Mouse (Mus musculus) heart, postnatal 0 days (tissue): ENCODE measurements around the gene Lyrm1. TPM values are rescaled to one million over a fixed set of nuclear protein-coding genes. Genes with fewer than 3 reads are reported as not detected.

Source experiments
- ATAC-seq: fragments of 200-750 bp; cut with Nextera tagmentation; 2 replicates; pipeline ENCODE4 v1.8.0; 2017; ENCODE audit warnings: low read depth, moderate number of reproducible peaks, moderate library complexity; ENCODE audit not compliant: insufficient read depth
- DNase-seq: peaks from one replicate; pipeline ENCODE4 v3.0.0-alpha.2; 2016; ENCODE audit warnings: low spot score
- H3K27ac ChIP-seq: fragments of 300-500 bp; sonication (generic); 2 replicates; pipeline ENCODE4 v1.5.1; 2014; ENCODE audit warnings: low read depth, mild to moderate bottlenecking
- H3K27me3 ChIP-seq: fragments of 300-500 bp; sonication (generic); 2 replicates; pipeline ENCODE4 v1.6.1; 2014; ENCODE audit warnings: low read length, mixed read lengths; ENCODE audit not compliant: control insufficient read depth, insufficient read depth
- H3K36me3 ChIP-seq: fragments of 300-500 bp; sonication (generic); replicated peaks from 2 replicates; pipeline ENCODE4 v1.6.1; 2014; ENCODE audit warnings: low read length, mixed read lengths; ENCODE audit not compliant: control insufficient read depth, insufficient read depth
- H3K4me1 ChIP-seq: fragments of 300-500 bp; sonication (generic); 2 replicates; pipeline ENCODE4 v1.6.1; 2014; ENCODE audit warnings: antibody characterized with exemption; ENCODE audit not compliant: control insufficient read depth, insufficient read depth
- H3K4me2 ChIP-seq: fragments of 300-500 bp; sonication (generic); 2 replicates; pipeline ENCODE4 v1.6.1; 2014; ENCODE audit warnings: low read depth, mild to moderate bottlenecking, low read length, moderate library complexity
- H3K4me3 ChIP-seq: fragments of 300-500 bp; sonication (generic); 2 replicates; pipeline ENCODE4 v1.5.1; 2014; ENCODE audit warnings: low read depth, low read length
- H3K9ac ChIP-seq: fragments of 300-500 bp; sonication (generic); replicated peaks from 2 replicates; pipeline ENCODE4 v1.6.1; 2014; ENCODE audit warnings: low read depth, low read length, mixed read lengths
- H3K9me3 ChIP-seq: fragments of 300-500 bp; sonication (generic); replicated peaks from 2 replicates; pipeline ENCODE4 v1.6.1; 2016; ENCODE audit warnings: low read length; ENCODE audit not compliant: control insufficient read depth
- CTCF ChIP-seq: IDR thresholded peaks from 2 replicates; pipeline ENCODE4 v1.5.1; 2016; ENCODE audit warnings: antibody characterized with exemption, control low read depth, low read depth
- EP300 ChIP-seq: IDR thresholded peaks from 2 replicates; pipeline ENCODE4 v1.6.1; 2016; ENCODE audit warnings: antibody characterized with exemption, low read depth
- WGBS: fragments of 180-500 bp; shearing (Covaris S2); extraction: QIAGEN DNeasy Blood & Tissue Kit; methylation state at CpG from one replicate; pipeline ENCODE4 v1.1.7; 2014; 5-methylcytosine and 5-hydroxymethylcytosine counted together
- polyA plus RNA-seq: library from polyadenylated mRNA; unstranded; fragments of >200 nt; fragmentation: Nextera tagmentation; extraction: Ambion mirVana; gene quantifications from 2 replicates; pipeline ENCODE4 v1.2.1, GENCODE M21; 2015
- total RNA-seq: library from RNA; depleted of rRNA; stranded (reverse); fragments of >200 nt; gene quantifications from 2 replicates; pipeline ENCODE4 v1.2.3, GENCODE M21; 2014; ENCODE audit warnings: low replicate concordance

Gene Lyrm1
- total and polyA plus RNA-seq, 2 experiments from 2014 or later, result 8.4 to 11.9 TPM

GRCm38 (mm10) chr7:119928783-119929440, 33.3 kb downstream of the Lyrm1 start:
- H3K4me1 ChIP-seq, result no peaks in the 10 kb centered on the region
- DNase-seq (no peak), ATAC-seq (no peak)
- no peak overlapping the region for H3K4me2 ChIP-seq
- whole genome bisulfite sequencing, result 35% methylated on average over 2 of the region's 2 CpGs
- H3K27me3 ChIP-seq, result no peaks in the 10 kb centered on the region
- no peak overlapping the region for H3K9ac ChIP-seq
- H3K36me3 ChIP-seq, result no peaks in the 10 kb centered on the region
- H3K27ac ChIP-seq, result no peak overlapping the region
- no peak for TF ChIP-seq EP300
- TF ChIP-seq CTCF, result no peak
- H3K9me3 ChIP-seq, result no peaks in the 10 kb centered on the region
- H3K4me3 ChIP-seq, result no peak overlapping the region

GRCm38 (mm10) chr7:119936321-119936720, 40.7 kb downstream of the Lyrm1 start:
- H3K27ac ChIP-seq, result no peak overlapping the region
- no peak for DNase-seq
- H3K4me3 ChIP-seq, result no peak overlapping the region
- no peak overlapping the region for H3K9ac ChIP-seq
- no peaks in the 10 kb centered on the region for H3K27me3 ChIP-seq
- H3K9me3 ChIP-seq, result no peaks in the 10 kb centered on the region
- H3K36me3 ChIP-seq, result no peaks in the 10 kb centered on the region
- no peak for TF ChIP-seq CTCF
- no peak for TF ChIP-seq EP300
- ATAC-seq, result no peak
- no peaks in the 10 kb centered on the region for H3K4me1 ChIP-seq
- H3K4me2 ChIP-seq, result no peak overlapping the region

- no peaks in the 10 kb centered on the region for H3K27me3 ChIP-seq
- H3K27ac ChIP-seq, result no peak overlapping the region
- no peak for ATAC-seq
- TF ChIP-seq EP300 (no peak), CTCF (no peak)
- DNase-seq, result no peak
- no peaks in the 10 kb centered on the region for H3K4me1 ChIP-seq
- WGBS, result 67% methylated on average over 5 of the region's 5 CpGs
- H3K4me3 ChIP-seq, result no peak overlapping the region
- H3K9me3 ChIP-seq, result no peaks in the 10 kb centered on the region
- H3K4me2 ChIP-seq, result no peak overlapping the region
- no peak overlapping the region for H3K9ac ChIP-seq
- H3K36me3 ChIP-seq, result no peaks in the 10 kb centered on the region
Observed at GRCm38 (mm10) chr7:119937036-119937435, 41.4 kb downstream of the Lyrm1 start.

GRCm38 (mm10) chr7:119941569-119941968, 45.9 kb downstream of the Lyrm1 start:
- H3K9me3 ChIP-seq, result no peaks in the 10 kb centered on the region
- no peak overlapping the region for H3K4me3 ChIP-seq
- no peaks in the 10 kb centered on the region for H3K4me1 ChIP-seq
- H3K27ac ChIP-seq, result no peak overlapping the region
- no peak for DNase-seq
- no peak overlapping the region for H3K9ac ChIP-seq
- 57% methylated on average over 2 of the region's 2 CpGs for WGBS
- H3K36me3 ChIP-seq, result no peaks in the 10 kb centered on the region
- ATAC-seq, result no peak
- H3K4me2 ChIP-seq, result no peak overlapping the region
- TF ChIP-seq CTCF (no peak), EP300 (no peak)
- no peaks in the 10 kb centered on the region for H3K27me3 ChIP-seq

GRCm38 (mm10) chr7:119954047-119954446, 58.4 kb downstream of the Lyrm1 start:
- no peaks in the 10 kb centered on the region for H3K9me3 ChIP-seq
- no peak overlapping the region for H3K4me2 ChIP-seq
- TF ChIP-seq CTCF (no peak), EP300 (no peak)
- ATAC-seq, result no peak
- whole genome bisulfite sequencing, result 50% methylated on average over 1 of the region's 1 CpGs
- no peak for DNase-seq
- no peak overlapping the region for H3K4me3 ChIP-seq
- no peak overlapping the region for H3K27ac ChIP-seq
- no peak overlapping the region for H3K9ac ChIP-seq
- H3K4me1 ChIP-seq, result no peaks in the 10 kb centered on the region; the same call in 1 of the 2 replicates
- no peaks in the 10 kb centered on the region for H3K36me3 ChIP-seq
- no peaks in the 10 kb centered on the region for H3K27me3 ChIP-seq

GRCm38 (mm10) chr7:119957421-119957820, 61.8 kb downstream of the Lyrm1 start:
- Histone ChIP-seq H3K9ac (no peak overlapping the region), H3K4me1 (no peaks in the 10 kb centered on the region; the same call in 1 of the 2 replicates), H3K27ac (no peak overlapping the region), H3K36me3 (no peaks in the 10 kb centered on the region), H3K4me2 (no peak overlapping the region), H3K4me3 (no peak overlapping the region), H3K9me3 (no peaks in the 10 kb centered on the region), H3K27me3 (no peaks in the 10 kb centered on the region)
- DNase-seq (no peak), ATAC-seq (no peak)
- TF ChIP-seq CTCF, result no peak
- no peak for TF ChIP-seq EP300
